Mouse (Mus musculus): ENCODE results near the gene Cyb5r2.
A peak's percentile ranks its signal among the peaks of the same experiment; 100 is the strongest.

Gene Cyb5r2

GRCm38 (mm10) chr7:107757308-107758151 lies at the start of gene Cyb5r2:
Gene Cyb5r2 (minus strand): TSS chr7:107758032.
- no peak for DNase-seq

- no peak for DNase-seq
Measured at GRCm38 (mm10) chr7:107802138-107802537, 44.3 kb upstream of the Cyb5r2 start.

- no peak for DNase-seq
Measured at GRCm38 (mm10) chr7:107801108-107801507, 43.3 kb upstream of the Cyb5r2 start, which contains the start of gene Ovch2. Gene Ovch2 (minus strand): TSS chr7:107801208.

GRCm38 (mm10) chr7:107796500-107796899 lies 38.7 kb upstream of the Cyb5r2 start:
- DNase-seq: no peak

GRCm38 (mm10) chr7:107787977-107788620 lies 30.3 kb upstream of the Cyb5r2 start:
- DNase-seq: no peak

- no peak for DNase-seq
Measured at GRCm38 (mm10) chr7:107779611-107780010, 21.8 kb upstream of the Cyb5r2 start.

GRCm38 (mm10) chr7:107778216-107778615 lies 20.4 kb upstream of the Cyb5r2 start:
- no peak for DNase-seq

- no peak for DNase-seq
Measured at GRCm38 (mm10) chr7:107770812-107771211, 13.0 kb upstream of the Cyb5r2 start.

- DNase-seq: no peak
Measured at GRCm38 (mm10) chr7:107756748-107757147, 1.1 kb downstream of the Cyb5r2 start.

GRCm38 (mm10) chr7:107755905-107756304 lies 1.9 kb downstream of the Cyb5r2 start:
- no peak for DNase-seq

- no peak for DNase-seq
Measured at GRCm38 (mm10) chr7:107752031-107752520, 5.8 kb downstream of the Cyb5r2 start.

- no peak for DNase-seq
Measured at GRCm38 (mm10) chr7:107749721-107750120, 8.1 kb downstream of the Cyb5r2 start.

GRCm38 (mm10) chr7:107749270-107749669 lies 8.6 kb downstream of the Cyb5r2 start:
- peak; percentile 19 for DNase-seq

- DNase-seq: peak; percentile 76
Measured at GRCm38 (mm10) chr7:107747954-107748353, 9.9 kb downstream of the Cyb5r2 start.

- no peak for DNase-seq
Measured at GRCm38 (mm10) chr7:107747476-107747875, 10.4 kb downstream of the Cyb5r2 start.

GRCm38 (mm10) chr7:107746036-107746435 lies 11.8 kb downstream of the Cyb5r2 start:
- no peak for DNase-seq

- no peak for DNase-seq
Measured at GRCm38 (mm10) chr7:107745111-107745510, 12.7 kb downstream of the Cyb5r2 start.

GRCm38 (mm10) chr7:107744454-107744853 lies 13.4 kb downstream of the Cyb5r2 start:
- no peak for DNase-seq

- DNase-seq: no peak
Measured at GRCm38 (mm10) chr7:107742963-107743465, 14.8 kb downstream of the Cyb5r2 start.

- DNase-seq: peak; percentile 53
Measured at GRCm38 (mm10) chr7:107738726-107739125, 19.1 kb downstream of the Cyb5r2 start.

GRCm38 (mm10) chr7:107733162-107733561 lies 24.7 kb downstream of the Cyb5r2 start:
- no peak for DNase-seq

GRCm38 (mm10) chr7:107730587-107730986 lies 27.2 kb downstream of the Cyb5r2 start:
- DNase-seq: no peak

GRCm38 (mm10) chr7:107727538-107727937 lies 30.3 kb downstream of the Cyb5r2 start:
- DNase-seq: no peak

GRCm38 (mm10) chr7:107722536-107722935 lies 35.3 kb downstream of the Cyb5r2 start:
- no peak for DNase-seq
